Mouse (Mus musculus) forebrain, embryonic 14.5 days (tissue): ENCODE measurements around the gene Cflar. TPM values are rescaled to one million over a fixed set of nuclear protein-coding genes. Genes with fewer than 3 reads are reported as not detected.

ENCODE experiments used
- polyA plus RNA-seq: library from polyadenylated mRNA; unstranded; fragments of >200 nt; fragmentation: Nextera tagmentation; extraction: Ambion mirVana; gene quantifications from 2 replicates; pipeline ENCODE4 v1.2.1, GENCODE M21; 2014

Gene Cflar
- polyA plus RNA-seq, 1 experiment from 2014 or later: 18.7 TPM

Other genes starting within 250 kb of the Cflar start
- 28.4 and 32.5 TPM in 2 replicates for gene Orc2, start 206.4 kb upstream of the Cflar start, polyA plus RNA-seq
- gene Fam126b, start 125.2 kb upstream of the Cflar start, polyA plus RNA-seq: 10.5 and 14.4 TPM in 2 replicates
- gene Ndufb3, start 125.1 kb upstream of the Cflar start, polyA plus RNA-seq: 175 and 197 TPM in 2 replicates
- not detected in 2 replicates for gene Als2cr12, start 15.5 kb upstream of the Cflar start, polyA plus RNA-seq
- 3.8 and 4.7 TPM in 2 replicates for gene Casp8, start 83.9 kb downstream of the Cflar start, polyA plus RNA-seq